Mouse (Mus musculus) G1E (cell line): ENCODE results near the gene Stk39. TPM values are rescaled to one million over a fixed set of nuclear protein-coding genes. Genes with fewer than 3 reads are reported as not detected.

Experiments
- ATAC-seq: 2 replicates; pipeline ENCODE4 v1.8.0; 2016; ENCODE audit warnings: mild to moderate bottlenecking; ENCODE audit not compliant: insufficient number of reproducible peaks, poor library complexity, low FRiP score, severe bottlenecking; ENCODE audit errors: extremely low read depth
- DNase-seq: peaks from one replicate; pipeline ENCODE4 v3.0.0; 2012; ENCODE audit warnings: low spot score
- H3K27me3 ChIP-seq: 2 replicates; pipeline ENCODE4 v1.6.1; 2012; ENCODE audit warnings: mild to moderate bottlenecking, low read length, inconsistent platforms; ENCODE audit not compliant: insufficient read depth
- H3K36me3 ChIP-seq: replicated peaks from 2 replicates; pipeline ENCODE3; 2012; ENCODE audit warnings: mild to moderate bottlenecking, inconsistent platforms
- H3K4me1 ChIP-seq: 2 replicates; pipeline ENCODE4 v1.6.1; 2012; ENCODE audit warnings: low read depth, low read length, inconsistent platforms, mixed read lengths; ENCODE audit not compliant: insufficient read depth
- H3K4me3 ChIP-seq: 2 replicates; pipeline ENCODE4 v1.5.1; 2012; ENCODE audit warnings: low read depth, mild to moderate bottlenecking, inconsistent platforms, low read length, moderate library complexity, mixed read lengths
- H3K9me3 ChIP-seq: replicated peaks from 2 replicates; pipeline ENCODE4 v1.6.1; 2012; ENCODE audit warnings: inconsistent platforms
- CTCF ChIP-seq: IDR thresholded peaks from 2 replicates; pipeline ENCODE4 v1.5.1; 2012; ENCODE audit warnings: low read depth, low read length, inconsistent platforms, mixed read lengths
- GATA1 ChIP-seq: IDR thresholded peaks from 2 replicates; pipeline ENCODE4 v1.6.1; 2012; ENCODE audit warnings: borderline replicate concordance, low read length, inconsistent platforms, mixed read lengths
- GATA2 ChIP-seq: IDR thresholded peaks from 2 replicates; pipeline ENCODE4 v1.6.1; 2012; ENCODE audit warnings: low read depth, low read length, inconsistent platforms, borderline replicate concordance
- POLR2AphosphoS5 ChIP-seq: IDR thresholded peaks from 2 replicates; pipeline ENCODE4 v1.6.1; 2012; ENCODE audit warnings: low read depth, low read length, inconsistent platforms; ENCODE audit not compliant: insufficient replicate concordance
- TAL1 ChIP-seq: conservative IDR thresholded peaks from 2 replicates; pipeline ENCODE4 v1.6.1; 2012; ENCODE audit warnings: low read depth, low read length, inconsistent platforms, mixed read lengths
- polyA plus RNA-seq: library from polyadenylated mRNA; stranded (reverse); fragments of >175 nt; gene quantifications from 2 replicates; pipeline ENCODE4 v1.2.3, GENCODE M21; 2012
- total RNA-seq, 2 experiments: library from RNA; stranded (forward) in 1 of 2; stranded (reverse) in 1 of 2; fragments of 200-1000 nt in 1 of 2; fragments of >200 nt in 1 of 2; fragmentation: Nextera tagmentation in 1 of 2; gene quantifications; 2 replicates each; pipeline ENCODE4 v1.2.3; 2014 to 2017

Gene Stk39
- total and polyA plus RNA-seq, 3 experiments, result 0.11 TPM; not detected in 2

GRCm38 (mm10) chr2:68253222-68253621, 218.8 kb downstream of the Stk39 start:
- ATAC-seq (no peak), DNase-seq (no peak)
- Histone ChIP-seq H3K27me3 (no peaks in the 10 kb centered on the region), H3K4me1 (no peaks in the 10 kb centered on the region), H3K4me3 (no peak overlapping the region), H3K9me3 (peaks cover 38% of the 10 kb centered on the region), H3K36me3 (no peaks in the 10 kb centered on the region)
- TF ChIP-seq GATA1 (no peak), GATA2 (no peak), POLR2AphosphoS5 (no peak)

GRCm38 (mm10) chr2:68252048-68252758, 219.9 kb downstream of the Stk39 start:
- Histone ChIP-seq H3K27me3 (no peaks in the 10 kb centered on the region), H3K4me1 (no peaks in the 10 kb centered on the region), H3K36me3 (no peaks in the 10 kb centered on the region), H3K4me3 (no peak overlapping the region), H3K9me3 (peaks cover 42% of the 10 kb centered on the region)
- DNase-seq, result no peak
- ATAC-seq, result no peak
- TF ChIP-seq POLR2AphosphoS5 (no peak), GATA1 (no peak), GATA2 (no peak), CTCF (no peak), TAL1 (no peak)

GRCm38 (mm10) chr2:68250897-68251296, 221.2 kb downstream of the Stk39 start:
- no peak for ATAC-seq
- Histone ChIP-seq H3K9me3 (peaks cover 40% of the 10 kb centered on the region), H3K4me3 (no peak overlapping the region), H3K27me3 (no peaks in the 10 kb centered on the region), H3K36me3 (no peaks in the 10 kb centered on the region), H3K4me1 (no peaks in the 10 kb centered on the region)
- DNase-seq, result no peak
- TF ChIP-seq GATA1 (no peak), TAL1 (no peak), POLR2AphosphoS5 (no peak), GATA2 (no peak), CTCF (no peak)

GRCm38 (mm10) chr2:68249855-68250424, 222.1 kb downstream of the Stk39 start:
- ATAC-seq, result no peak
- TF ChIP-seq CTCF, result no peak
- TF ChIP-seq GATA1, result no peak
- TF ChIP-seq GATA2, result no peak
- TF ChIP-seq POLR2AphosphoS5, result no peak
- no peak for TF ChIP-seq TAL1
- Histone ChIP-seq H3K4me3 (no peak overlapping the region), H3K4me1 (no peaks in the 10 kb centered on the region), H3K27me3 (no peaks in the 10 kb centered on the region), H3K36me3 (no peaks in the 10 kb centered on the region), H3K9me3 (peaks cover 40% of the 10 kb centered on the region)
- DNase-seq, result no peak

- ATAC-seq (no peak), DNase-seq (no peak)
- H3K4me1 ChIP-seq, result no peaks in the 10 kb centered on the region
- TF ChIP-seq GATA1 (no peak), POLR2AphosphoS5 (no peak), GATA2 (no peak), TAL1 (no peak), CTCF (no peak)
- H3K36me3 ChIP-seq, result no peaks in the 10 kb centered on the region
- H3K9me3 ChIP-seq, result peaks cover 56% of the 10 kb centered on the region
- no peak overlapping the region for H3K4me3 ChIP-seq
- H3K27me3 ChIP-seq, result no peaks in the 10 kb centered on the region
These were observed 225.8 kb downstream of the Stk39 start for GRCm38 (mm10) chr2:68246284-68246683.

GRCm38 (mm10) chr2:68244556-68244955, 227.5 kb downstream of the Stk39 start:
- no peaks in the 10 kb centered on the region for H3K4me1 ChIP-seq
- H3K36me3 ChIP-seq, result no peaks in the 10 kb centered on the region
- DNase-seq (no peak), ATAC-seq (no peak)
- no peaks in the 10 kb centered on the region for H3K27me3 ChIP-seq
- peaks cover 48% of the 10 kb centered on the region for H3K9me3 ChIP-seq
- TF ChIP-seq GATA2, result no peak
- no peak for TF ChIP-seq TAL1
- H3K4me3 ChIP-seq, result no peak overlapping the region
